Comparison of ENCODE assay signal across 21 mouse cellular contexts in the genomic region with DNA sequence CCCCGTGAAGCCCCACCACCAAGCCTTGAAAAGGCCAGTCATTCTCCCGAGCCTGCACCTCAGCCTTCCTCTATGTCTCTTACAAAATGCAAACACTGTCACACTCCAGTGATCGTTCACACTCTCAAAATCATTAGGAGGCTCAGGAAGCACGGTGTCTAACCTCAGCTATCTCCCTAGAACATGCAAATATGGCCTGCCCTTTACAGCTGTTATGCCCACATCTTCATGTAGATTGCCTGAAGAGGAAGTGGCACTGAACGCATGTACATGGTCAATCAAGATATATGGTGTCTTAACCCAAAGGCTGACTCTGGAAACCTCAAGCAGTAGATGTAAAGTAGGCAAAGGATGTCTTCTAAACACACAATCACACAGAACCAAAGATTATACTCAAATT.
"Had no signal": no experiment of that assay in that cellular context is flagged by ENCODE, and none has a peak within 500 bp of the region (broad histone marks: within the 10 kb centered on the region; RNA-seq: fewer than 3 reads in every experiment).

No protein-coding gene starts in this region.

- H3K36me3 ChIP-seq: limb, embryonic 10.5 days; limb, embryonic 13.5 days; liver, embryonic 12.5 days; liver, embryonic 15.5 days; lung, embryonic 15.5 days; stomach, embryonic 15.5 days had no signal

- H3K4me3 ChIP-seq: layer of hippocampus, adult 2 months; limb, embryonic 10.5 days; limb, embryonic 13.5 days; liver, embryonic 12.5 days; liver, embryonic 15.5 days; lung, embryonic 15.5 days; stomach, embryonic 15.5 days had no signal

- H3K27me3 ChIP-seq: limb, embryonic 13.5 days; liver, embryonic 12.5 days; liver, embryonic 15.5 days; lung, embryonic 15.5 days; stomach, embryonic 15.5 days had no signal

- DNase-seq: kidney, adult 2 months; kidney, postnatal 25 days; layer of hippocampus, adult 9-11 months; liver; lung, adult 18-20 months; lung, postnatal 10 days; lung, postnatal 36 days; midbrain, embryonic 14.5 days; right cerebral cortex, adult 18-20 months; right cerebral cortex, postnatal 14 days; right cerebral cortex, postnatal 4 days; thymus, postnatal 36 days had no signal

- H3K4me2 ChIP-seq: limb, embryonic 13.5 days; liver, embryonic 12.5 days; liver, embryonic 15.5 days; lung, embryonic 15.5 days; midbrain, embryonic 11.5 days; stomach, embryonic 15.5 days had no signal

- H3K4me1 ChIP-seq: limb, embryonic 10.5 days; limb, embryonic 13.5 days; liver, embryonic 12.5 days; liver, embryonic 15.5 days; lung, embryonic 15.5 days; stomach, embryonic 15.5 days had no signal

- ATAC-seq: liver, embryonic 12.5 days had no signal

- H3K9ac ChIP-seq: limb, embryonic 13.5 days; liver, embryonic 12.5 days; liver, embryonic 15.5 days; lung, embryonic 15.5 days; stomach, embryonic 15.5 days had no signal

- H3K27ac ChIP-seq: kidney, postnatal 0 days; layer of hippocampus, adult 2 months; limb, embryonic 10.5 days; limb, embryonic 13.5 days; liver, embryonic 12.5 days; liver, embryonic 15.5 days; lung, embryonic 15.5 days; stomach, embryonic 15.5 days had no signal

- H3K9me3 ChIP-seq: limb, embryonic 10.5 days; limb, embryonic 13.5 days; liver, embryonic 12.5 days; liver, embryonic 15.5 days; lung, embryonic 15.5 days; stomach, embryonic 15.5 days had no signal
